Mouse (Mus musculus): ENCODE results near the gene Cacnb1.

Cacnb1 gene

GRCm38 (mm10) chr11:98022555-98023371, at the start of gene Cacnb1:
Cacnb1 (minus strand) TSS chr11:98023034.
- peak; percentile 84 for DNase-seq (ENCODE audit: low spot score)

GRCm38 (mm10) chr11:98067255-98067654, 44.4 kb upstream of the Cacnb1 start:
- DNase-seq (ENCODE audit: low spot score): no peak

- DNase-seq (ENCODE audit: low spot score): no peak
Measured at GRCm38 (mm10) chr11:98066201-98066600, 43.4 kb upstream of the Cacnb1 start.

GRCm38 (mm10) chr11:98061904-98062562, 39.2 kb upstream of the Cacnb1 start:
- DNase-seq (ENCODE audit: low spot score): no peak

GRCm38 (mm10) chr11:98061441-98061840, 38.6 kb upstream of the Cacnb1 start:
- no peak for DNase-seq (ENCODE audit: low spot score)

GRCm38 (mm10) chr11:98060104-98060692, 37.4 kb upstream of the Cacnb1 start:
- no peak for DNase-seq (ENCODE audit: low spot score)

GRCm38 (mm10) chr11:98059662-98060061, 36.8 kb upstream of the Cacnb1 start:
- DNase-seq (ENCODE audit: low spot score): no peak

- no peak for DNase-seq (ENCODE audit: low spot score)
Measured at GRCm38 (mm10) chr11:98057998-98058397, 35.2 kb upstream of the Cacnb1 start.

- no peak for DNase-seq (ENCODE audit: low spot score)
Measured at GRCm38 (mm10) chr11:98057466-98057865, 34.6 kb upstream of the Cacnb1 start.

- DNase-seq (ENCODE audit: low spot score): peak; percentile 93
Measured at GRCm38 (mm10) chr11:98052989-98053834, 30.4 kb upstream of the Cacnb1 start, which contains the start of gene Stac2. Stac2 (minus strand) TSS chr11:98053462.

GRCm38 (mm10) chr11:98052129-98052988, 29.5 kb upstream of the Cacnb1 start:
- peak; percentile 46 for DNase-seq (ENCODE audit: low spot score)

GRCm38 (mm10) chr11:98051611-98052128, 28.8 kb upstream of the Cacnb1 start:
- DNase-seq (ENCODE audit: low spot score): peak; percentile 40

GRCm38 (mm10) chr11:98050940-98051339, 28.1 kb upstream of the Cacnb1 start:
- no peak for DNase-seq (ENCODE audit: low spot score)

- no peak for DNase-seq (ENCODE audit: low spot score)
Measured at GRCm38 (mm10) chr11:98050520-98050815, 27.6 kb upstream of the Cacnb1 start.

GRCm38 (mm10) chr11:98049672-98050519, 27.1 kb upstream of the Cacnb1 start:
- DNase-seq (ENCODE audit: low spot score): no peak

GRCm38 (mm10) chr11:98047745-98048144, 24.9 kb upstream of the Cacnb1 start:
- DNase-seq (ENCODE audit: low spot score): no peak

- no peak for DNase-seq (ENCODE audit: low spot score)
Measured at GRCm38 (mm10) chr11:98046466-98046865, 23.6 kb upstream of the Cacnb1 start.

GRCm38 (mm10) chr11:98045596-98045995, 22.8 kb upstream of the Cacnb1 start:
- DNase-seq (ENCODE audit: low spot score): no peak

- no peak for DNase-seq (ENCODE audit: low spot score)
Measured at GRCm38 (mm10) chr11:98044074-98044473, 21.2 kb upstream of the Cacnb1 start.

- no peak for DNase-seq (ENCODE audit: low spot score)
Measured at GRCm38 (mm10) chr11:98042741-98043140, 19.9 kb upstream of the Cacnb1 start.

Measured in embryo, embryonic 10.5 days (tissue).